2 mouse cellular contexts compared by ENCODE assay signal in the genomic region with DNA sequence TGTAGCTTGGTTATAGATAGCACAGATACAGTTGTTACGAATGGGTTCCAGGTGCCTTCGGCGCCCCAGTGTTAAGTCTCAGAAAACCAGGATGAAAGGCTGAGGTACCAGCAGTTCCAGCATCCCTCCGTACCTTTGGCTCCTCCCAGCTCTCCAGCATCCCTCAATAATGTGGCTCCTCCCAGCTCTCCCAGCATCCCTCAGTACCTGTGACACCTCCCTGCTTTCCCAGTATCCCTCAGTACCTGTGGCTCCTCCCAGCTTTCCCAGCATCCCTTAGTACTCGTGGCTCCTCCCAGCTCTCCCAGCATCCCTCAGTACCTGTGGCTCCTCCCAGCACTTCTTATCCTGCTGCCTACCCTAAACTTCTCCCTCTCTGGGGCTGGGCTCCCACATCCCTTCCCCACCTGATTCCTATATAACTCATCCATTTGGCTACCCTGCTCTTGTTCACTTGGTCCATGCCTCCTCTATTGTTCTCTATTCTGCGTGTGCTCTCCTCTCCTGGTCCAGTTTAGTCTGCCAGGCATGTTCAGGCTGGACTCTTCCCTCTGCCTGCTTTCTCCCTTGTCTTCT.
TF ChIP-seq lines count a peak whose summit lies in the region.

No protein-coding gene starts in this region.

TF ChIP-seq in CH12.LX, 34 proteins besides CTCF, POLR2A, EP300 and RAD21:
- TF ChIP-seq UBTF (IDR thresholded peaks at IDR 0.05; ENCODE audit: low read depth, low read length): no peak
- peak; percentile 67 for TF ChIP-seq NELFE (IDR thresholded peaks at IDR 0.05; ENCODE audit: low read depth, low read length)
- TF ChIP-seq HCFC1 (IDR thresholded peaks at IDR 0.05; ENCODE audit: low read depth, low read length): peak; percentile 77
- TF ChIP-seq MXI1 (IDR thresholded peaks at IDR 0.05; ENCODE audit: low read depth, low read length): no peak
- TF ChIP-seq SIN3A (IDR thresholded peaks at IDR 0.05; ENCODE audit: low read length): no peak
- TF ChIP-seq KAT2A (IDR thresholded peaks at IDR 0.05; ENCODE audit: insufficient replicate concordance, low read length): no peak
- TF ChIP-seq USF1 (IDR thresholded peaks at IDR 0.05; ENCODE audit: low read depth, low read length): no peak
- TF ChIP-seq TCF12 (IDR thresholded peaks at IDR 0.05; ENCODE audit: low read depth, low read length): 0 out of 2 replicates have a peak, but pooled peaks have one; percentile 41
- TF ChIP-seq BHLHE40 (IDR thresholded peaks at IDR 0.05; ENCODE audit: low read depth, low read length): no peak
- no peak for TF ChIP-seq E2F4 (IDR thresholded peaks at IDR 0.05; ENCODE audit: insufficient replicate concordance, low read depth, low read length)
- peak; percentile 64 for TF ChIP-seq TBP (conservative IDR thresholded peaks at IDR 0.05; ENCODE audit: low read depth, low read length)
- TF ChIP-seq JUND (conservative IDR thresholded peaks at IDR 0.05; ENCODE audit: low read depth, low read length): no peak
- TF ChIP-seq CHD1 (IDR thresholded peaks at IDR 0.05; ENCODE audit: low read depth, low read length): no peak
TF ChIP-seq in CH12.LX: peak in this region for 4.

TF ChIP-seq in ES-E14, 5 proteins besides CTCF, POLR2A, EP300 and RAD21:
- no peak for TF ChIP-seq CHD2 (IDR thresholded peaks at IDR 0.05; ENCODE audit: low read depth, low read length)
- no peak for TF ChIP-seq ZNF384 (IDR thresholded peaks at IDR 0.05; ENCODE audit: low read depth, low read length)
- TF ChIP-seq MAFK (IDR thresholded peaks at IDR 0.05; ENCODE audit: insufficient read depth, low read depth, low read length): no peak
- TF ChIP-seq HCFC1 (IDR thresholded peaks at IDR 0.05; ENCODE audit: borderline replicate concordance, insufficient read depth, low read length): no peak
- TF ChIP-seq ZC3H11A (IDR thresholded peaks at IDR 0.05; ENCODE audit: borderline replicate concordance, low read depth, low read length): no peak
TF ChIP-seq in ES-E14: peak in this region for 0.
